Mouse (Mus musculus): ENCODE data around the gene Btbd9.

- no peak for TF ChIP-seq CTCF (IDR thresholded peaks at IDR 0.05; ENCODE audit: control insufficient read depth, insufficient read depth, low read length)
- no peak for TF ChIP-seq POLR2A (IDR thresholded peaks at IDR 0.05; ENCODE audit: borderline replicate concordance, control insufficient read depth, low read depth, low read length)
Measured at GRCm38 (mm10) chr17:30363365-30363764, 212.9 kb downstream of the Btbd9 start.
